Mouse (Mus musculus) heart, postnatal 0 days (tissue): ENCODE measurements around the gene Gcgr.

Experiments used
- CTCF ChIP-seq: IDR thresholded peaks from 2 replicates; pipeline ENCODE4 v1.5.1; 2016; ENCODE audit warnings: antibody characterized with exemption, control low read depth, low read depth
- EP300 ChIP-seq: IDR thresholded peaks from 2 replicates; pipeline ENCODE4 v1.6.1; 2016; ENCODE audit warnings: antibody characterized with exemption, low read depth

DNA sequence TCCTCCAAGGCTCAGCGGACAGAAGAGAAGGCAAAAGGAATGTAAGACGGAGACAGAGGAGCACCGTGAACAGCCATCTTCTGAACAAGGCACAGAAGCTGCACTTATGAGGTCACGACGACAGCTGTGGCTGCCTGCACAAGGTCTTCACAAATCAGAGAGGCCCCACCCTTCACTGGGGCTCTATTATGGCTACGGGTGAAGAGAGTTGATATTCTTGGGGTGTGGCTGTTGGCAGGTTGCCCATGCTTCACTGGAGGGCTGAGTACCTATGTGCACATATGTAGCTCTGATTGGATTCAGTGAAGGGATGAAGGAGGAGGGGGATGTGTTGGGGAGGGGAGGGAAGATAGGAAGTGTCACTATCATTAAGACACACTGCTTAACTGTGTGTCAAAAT is 11.9 kb upstream of the Gcgr start:
- TF ChIP-seq CTCF: no peak
- no peak for TF ChIP-seq EP300
